Mouse (Mus musculus) B cell, adult 2 months (primary cell): ENCODE measurements around the gene Pola1.

ENCODE experiments used
- DNase-seq, 2 experiments: peaks; one replicate each; pipeline ENCODE4 v3.0.0; 2022

The Pola1 gene

DNA sequence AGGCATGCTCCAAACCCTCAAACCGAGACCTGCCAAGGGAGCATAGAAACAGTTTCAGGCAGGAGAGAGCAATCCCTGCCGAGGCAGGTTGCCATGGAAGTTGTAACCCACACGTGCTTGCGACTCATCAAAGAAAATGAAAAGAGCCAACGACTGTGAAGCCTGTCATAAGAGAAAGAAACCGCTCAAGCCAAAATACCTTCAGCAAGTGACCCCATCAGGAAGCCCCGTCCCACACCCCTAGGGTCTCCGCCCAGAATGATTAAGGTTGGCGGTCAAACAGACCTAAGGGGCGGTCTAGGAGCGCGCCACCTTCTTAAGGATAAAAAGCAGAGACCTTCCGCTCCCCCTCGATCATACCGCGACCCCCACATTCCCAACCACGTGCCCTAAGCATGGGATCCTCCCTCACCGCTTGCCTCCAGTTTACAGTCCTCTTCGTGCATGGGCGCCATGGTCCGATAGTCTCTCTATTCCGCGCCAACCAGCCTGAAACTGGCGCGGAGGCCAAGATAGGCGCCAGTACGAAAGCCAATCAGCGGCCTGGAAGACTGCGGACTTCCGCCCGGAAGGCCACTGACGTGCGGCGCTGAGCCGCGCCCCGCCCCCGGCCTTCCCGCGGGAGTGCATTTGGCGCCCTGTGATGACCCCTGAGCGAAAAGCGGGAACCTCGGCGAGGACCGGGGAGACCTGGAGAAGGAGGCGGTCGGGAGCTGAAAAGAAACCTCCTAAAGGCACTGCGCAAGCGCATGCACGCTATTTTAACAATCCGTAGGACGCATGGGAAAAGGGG is at the start of gene Pola1:
Gene Pola1, minus strand, starts transcription at position 499 of the 793 bp plus-strand sequence.
- DNase-seq, result peak; percentile 62 to 70

DNA sequence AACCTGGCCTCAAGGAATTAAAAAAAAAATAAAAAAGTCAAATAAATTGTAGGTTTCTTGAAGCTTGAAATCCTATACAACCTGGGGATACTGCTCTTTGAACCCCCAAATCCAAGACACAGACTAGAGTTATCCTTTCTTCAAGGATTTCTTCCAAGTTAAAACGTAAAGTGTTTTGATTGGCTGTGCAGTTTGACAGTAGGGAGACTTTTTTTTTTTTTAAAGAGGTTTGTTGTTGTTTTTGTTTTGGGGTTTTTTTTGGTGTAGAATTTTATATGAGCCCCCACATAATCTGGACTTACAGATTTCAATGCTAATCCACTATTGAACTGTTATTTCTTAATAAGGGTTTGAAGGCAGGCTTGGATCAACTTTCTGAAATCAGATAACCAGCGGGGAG is 44.3 kb upstream of the Pola1 start:
- no peak for DNase-seq

DNA sequence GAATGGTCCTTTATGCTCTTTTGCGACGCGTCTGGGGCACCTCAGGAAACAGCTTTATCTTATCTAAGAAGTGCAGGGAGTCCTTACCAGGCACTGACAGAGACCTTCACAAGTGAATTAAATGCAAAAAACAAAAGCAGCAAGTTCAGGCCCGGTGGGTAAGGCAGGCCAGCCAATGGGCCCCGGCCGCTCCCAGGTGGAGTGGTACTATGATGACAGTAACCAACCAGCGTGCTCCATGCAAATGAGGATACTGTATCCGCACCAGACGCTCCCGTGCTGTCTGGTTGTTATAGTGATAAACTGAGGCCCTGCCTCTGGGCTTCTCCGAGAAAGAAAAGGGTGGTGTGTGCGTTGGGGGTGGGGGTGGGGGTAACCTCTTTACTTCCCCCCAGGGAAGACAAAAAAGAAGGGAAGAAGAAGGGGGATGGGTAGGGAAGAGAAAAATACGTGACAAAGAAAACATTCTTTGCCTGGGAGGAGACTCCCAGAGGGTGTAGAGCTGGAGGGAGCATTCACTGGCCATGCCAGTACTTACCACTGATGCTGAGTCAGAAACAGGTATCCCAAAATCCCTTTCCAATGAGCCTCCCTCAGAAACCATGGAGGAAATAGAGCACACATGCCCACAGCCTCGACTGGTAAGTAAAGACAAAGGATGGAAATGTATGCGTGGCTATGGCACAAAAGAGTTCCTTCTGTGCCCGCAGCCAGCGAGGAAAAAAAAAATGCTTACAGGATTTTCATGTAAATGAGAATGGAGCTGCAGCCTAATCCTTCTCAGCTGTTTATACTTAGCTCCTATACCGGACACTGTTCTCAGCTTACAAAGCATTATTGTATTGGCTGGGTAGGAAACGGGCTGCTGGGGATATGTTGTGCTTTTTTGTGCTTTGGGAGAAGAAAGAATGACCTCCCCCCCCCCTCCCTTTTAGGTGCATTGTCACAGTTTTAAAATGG is 43.2 kb upstream of the Pola1 start:
- peak; percentile 51 for DNase-seq

DNA sequence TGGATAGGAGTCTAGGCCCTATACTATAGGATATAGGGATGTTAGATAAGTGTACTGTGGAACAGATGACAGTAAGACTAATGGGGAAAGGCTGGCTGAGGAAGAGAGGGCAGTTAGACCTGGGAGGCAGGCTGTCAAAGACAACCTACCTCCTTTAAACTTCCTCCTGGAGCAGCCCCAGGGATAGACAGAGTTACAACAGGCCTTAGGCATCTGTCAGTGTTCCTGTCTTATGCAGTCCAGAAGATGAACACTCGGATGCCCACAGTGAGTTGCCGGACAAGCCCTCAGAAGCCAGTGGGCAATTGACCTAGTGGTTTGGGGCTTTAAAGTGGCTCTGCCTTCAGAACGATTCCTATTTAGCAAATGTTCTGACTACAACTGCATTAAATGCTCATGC is 42.5 kb upstream of the Pola1 start:
- DNase-seq, result no peak

DNA sequence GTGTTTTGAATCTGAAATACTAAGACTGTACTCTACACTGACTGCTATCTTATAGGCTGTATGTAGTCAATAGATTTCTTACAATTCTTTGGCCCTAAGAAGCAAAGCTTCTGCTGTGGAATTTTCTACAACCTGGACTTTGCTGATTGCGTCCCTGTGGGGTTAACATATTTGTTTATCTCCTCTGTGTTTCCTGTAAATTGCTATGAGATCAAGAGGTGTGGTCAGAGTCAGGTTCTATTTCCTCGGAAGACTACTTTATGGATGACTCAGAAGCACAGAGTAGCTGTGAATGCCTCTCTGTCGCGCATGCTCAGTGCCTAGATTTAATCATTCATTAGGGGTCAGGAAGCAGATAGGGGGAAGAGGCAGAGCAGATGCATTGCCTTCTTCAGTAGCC is 32.8 kb upstream of the Pola1 start:
- no peak for DNase-seq

DNA sequence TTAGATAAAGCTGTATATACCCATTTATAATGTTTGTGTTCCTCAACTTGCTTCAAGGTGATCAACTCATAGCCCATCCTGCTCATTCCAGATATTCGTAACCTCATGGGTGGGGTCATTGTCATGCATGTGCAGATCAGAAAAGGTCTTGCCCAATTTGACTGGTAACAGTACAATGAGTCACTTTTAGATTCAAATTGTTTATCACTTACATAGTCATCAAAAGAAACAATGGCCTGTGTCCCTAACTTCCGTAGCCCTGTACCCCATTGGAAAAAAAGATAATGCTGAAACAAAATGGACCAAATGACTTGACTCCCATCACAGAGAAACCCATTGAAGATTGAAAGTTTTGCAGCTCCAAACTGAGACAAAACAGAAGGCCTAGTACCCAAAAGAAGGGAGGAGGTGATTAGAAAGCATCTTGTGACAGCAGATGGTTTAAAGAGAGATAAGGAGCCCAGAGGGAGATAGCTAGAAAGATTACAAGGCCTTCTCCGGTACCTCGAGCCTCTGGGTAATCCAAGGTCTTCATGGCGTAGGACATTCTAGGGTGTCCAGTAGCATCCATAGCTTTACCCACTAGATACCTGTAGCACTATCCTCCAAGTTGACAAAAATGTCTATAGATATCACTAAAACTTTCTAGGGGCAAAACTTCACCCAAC is 32.1 kb upstream of the Pola1 start:
- DNase-seq, result no peak

DNA sequence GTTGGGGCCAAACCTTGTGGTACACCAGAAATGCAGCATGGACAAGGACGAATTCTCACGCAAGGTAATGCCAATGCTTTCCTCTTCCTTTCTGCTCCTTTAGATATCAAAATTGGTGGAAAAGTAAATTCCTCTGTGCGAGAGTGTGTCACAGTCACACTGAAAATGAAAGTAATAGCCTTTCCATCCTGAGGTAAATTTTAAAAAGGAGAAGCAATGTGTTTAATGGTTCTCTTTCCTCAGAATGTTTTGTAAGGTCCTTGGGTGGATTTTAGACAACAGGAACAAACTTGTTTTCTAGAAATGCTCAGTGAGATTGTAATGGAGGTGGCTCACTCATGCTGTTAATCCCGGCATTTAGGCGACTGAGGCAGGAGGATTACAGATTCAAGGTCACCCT is 23.2 kb upstream of the Pola1 start:
- no peak for DNase-seq

DNA sequence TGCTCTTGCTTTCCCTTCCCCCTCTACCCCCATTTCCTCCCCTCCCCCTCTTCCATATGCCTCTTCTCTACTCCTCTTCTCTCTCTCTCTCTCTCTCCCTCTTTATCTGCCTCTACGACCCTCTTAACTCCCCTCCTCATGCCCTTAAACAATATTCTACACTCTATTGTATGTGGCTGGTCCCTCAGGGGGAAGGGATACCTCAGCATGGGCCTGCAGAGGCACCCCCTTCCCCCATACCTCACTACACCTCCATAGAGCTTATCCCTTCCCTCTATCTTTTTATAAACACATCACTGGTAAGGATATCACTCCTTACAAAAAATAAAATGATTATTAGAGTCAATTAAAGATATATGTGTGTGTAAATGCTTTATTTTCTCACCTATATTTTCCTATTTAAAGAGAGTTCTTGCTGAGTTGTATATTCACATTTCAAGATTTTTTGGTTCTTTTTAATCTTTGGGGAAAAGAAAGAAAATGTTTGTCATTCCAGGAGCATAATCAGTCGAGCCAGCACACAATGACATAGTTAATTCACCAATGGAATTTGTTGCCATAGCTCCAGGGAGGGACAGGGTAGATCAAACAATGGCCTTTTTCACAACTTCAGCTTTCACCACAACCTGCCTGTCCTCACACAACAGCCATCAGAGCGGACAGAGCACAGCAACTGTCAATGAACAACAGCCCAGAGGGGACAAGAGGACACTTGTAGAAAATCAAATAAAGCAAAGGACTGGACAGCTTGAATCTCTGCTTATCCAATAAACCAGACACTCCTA is 22.5 kb upstream of the Pola1 start, which contains the start of gene Pcyt1b:
Gene Pcyt1b, plus strand, starts transcription at position 646 of the 785 bp plus-strand sequence.
- no peak for DNase-seq

DNA sequence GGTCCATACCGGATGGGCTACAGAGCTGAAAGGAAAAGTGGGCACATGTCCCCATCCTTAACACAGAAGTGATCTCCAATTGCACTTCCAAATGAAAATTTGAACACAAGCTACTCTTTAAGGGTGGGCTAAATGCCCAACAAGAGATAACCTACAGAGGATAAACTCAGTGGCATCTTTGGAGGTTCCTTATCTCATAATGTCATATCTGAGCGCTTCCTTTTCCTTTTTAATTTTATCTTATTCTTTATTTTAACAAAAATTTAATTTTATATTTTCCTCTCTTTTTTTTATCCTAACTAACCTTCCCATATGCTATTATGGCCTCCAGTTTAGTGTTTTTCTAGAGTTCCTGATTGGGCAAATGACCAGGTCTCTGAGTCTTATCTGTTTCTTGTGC is 18.8 kb upstream of the Pola1 start:
- DNase-seq, result no peak

DNA sequence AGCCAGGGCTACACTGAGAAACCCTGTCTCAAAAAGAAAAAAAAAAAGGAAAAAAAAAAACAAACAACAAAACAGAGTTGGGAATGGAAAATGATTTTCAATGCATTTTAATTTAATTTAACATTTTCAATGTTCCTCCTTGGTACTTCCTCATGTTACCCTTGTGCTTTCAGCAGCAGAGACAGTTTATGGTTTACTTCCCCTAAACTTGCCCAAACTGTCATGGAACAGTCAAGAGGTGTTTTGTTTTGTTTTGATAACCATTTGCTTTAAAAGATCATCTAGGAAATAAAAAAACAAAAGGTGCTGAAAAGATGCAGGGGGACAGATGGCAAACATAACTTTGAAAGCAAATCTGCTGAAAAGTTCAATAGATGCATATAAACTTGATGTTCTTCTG is 12.1 kb upstream of the Pola1 start:
- no peak for DNase-seq

DNA sequence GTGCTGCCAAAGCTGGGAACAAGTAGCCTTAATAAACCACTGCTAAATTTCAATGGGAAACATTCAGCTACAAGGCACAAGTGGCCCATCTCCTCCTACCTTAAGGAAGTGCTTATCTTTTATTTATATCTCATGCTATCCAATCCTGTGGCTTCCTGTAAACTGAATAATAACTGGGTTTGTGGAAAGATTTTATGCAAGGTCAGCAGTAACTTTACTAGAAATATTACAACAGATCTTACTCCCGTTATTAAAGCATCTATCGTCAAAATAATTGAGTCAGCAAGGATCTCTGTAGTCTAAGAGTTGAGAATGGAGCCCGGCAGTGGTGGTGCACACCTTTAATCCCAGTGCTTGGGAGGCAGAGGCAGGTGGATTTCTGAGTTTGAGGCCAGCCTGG is 11.6 kb upstream of the Pola1 start:
- DNase-seq, result no peak

DNA sequence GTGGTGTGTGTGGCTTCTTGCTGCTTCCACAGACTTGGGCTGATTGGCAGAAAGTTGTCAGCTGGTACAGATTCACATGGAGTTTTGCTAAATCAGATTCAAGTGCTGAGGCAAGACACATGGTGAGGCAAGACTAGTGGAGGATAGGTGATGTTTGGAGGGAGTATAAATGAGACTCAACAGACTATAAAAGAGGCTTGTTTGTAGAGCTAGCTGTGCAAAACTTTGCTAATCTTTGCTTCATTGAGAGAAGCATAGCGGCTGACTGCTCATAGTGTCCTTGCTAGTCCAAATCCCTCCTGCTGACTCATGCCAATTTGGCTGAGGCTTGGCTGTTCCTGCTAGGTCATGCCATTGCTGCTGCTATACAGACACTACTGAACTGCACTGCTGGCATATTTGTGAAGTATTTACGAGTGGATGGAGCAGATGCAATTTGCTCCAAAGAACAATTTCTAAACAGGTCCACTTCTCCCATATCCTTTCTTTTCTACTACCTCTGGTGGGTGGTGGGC is 3.0 kb upstream of the Pola1 start:
- DNase-seq, result no peak

DNA sequence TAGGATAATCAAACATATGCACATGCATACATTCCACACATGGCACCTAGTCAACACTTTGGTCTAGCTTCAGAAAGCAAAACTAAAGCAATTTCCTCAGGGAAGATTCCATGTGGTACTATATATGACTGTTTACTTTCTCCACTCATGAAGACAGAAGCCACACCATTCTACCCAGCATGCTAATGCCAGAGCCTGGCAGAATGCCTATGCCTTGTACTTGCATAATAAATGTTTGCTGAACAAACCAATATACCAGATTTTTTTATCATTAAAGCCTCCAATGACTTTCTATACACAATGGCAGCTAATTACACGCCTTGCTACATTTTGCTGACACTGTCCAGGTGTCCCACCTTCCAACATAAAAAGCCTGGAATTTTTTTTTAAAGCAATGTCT is 1.7 kb downstream of the Pola1 start:
- DNase-seq, result no peak

DNA sequence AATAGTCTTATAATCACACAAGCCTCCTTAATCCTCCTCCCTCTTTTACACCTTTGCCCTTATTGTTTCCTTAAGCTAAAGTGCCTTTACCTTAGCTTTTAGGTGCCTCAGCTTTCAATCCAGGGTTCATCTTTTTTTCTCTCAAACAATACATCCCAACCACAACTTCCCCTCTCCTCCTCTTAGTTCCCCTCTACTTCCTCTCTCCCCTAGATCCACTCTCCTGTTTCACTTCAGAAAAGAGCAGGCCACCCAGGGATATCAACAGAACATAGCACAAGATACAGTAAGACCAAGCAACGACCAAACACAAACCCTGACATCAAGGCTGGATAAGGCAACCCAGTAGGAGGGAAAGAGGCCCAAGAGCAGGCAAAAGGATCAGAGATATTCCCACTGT is 29.7 kb downstream of the Pola1 start:
- no peak for DNase-seq

DNA sequence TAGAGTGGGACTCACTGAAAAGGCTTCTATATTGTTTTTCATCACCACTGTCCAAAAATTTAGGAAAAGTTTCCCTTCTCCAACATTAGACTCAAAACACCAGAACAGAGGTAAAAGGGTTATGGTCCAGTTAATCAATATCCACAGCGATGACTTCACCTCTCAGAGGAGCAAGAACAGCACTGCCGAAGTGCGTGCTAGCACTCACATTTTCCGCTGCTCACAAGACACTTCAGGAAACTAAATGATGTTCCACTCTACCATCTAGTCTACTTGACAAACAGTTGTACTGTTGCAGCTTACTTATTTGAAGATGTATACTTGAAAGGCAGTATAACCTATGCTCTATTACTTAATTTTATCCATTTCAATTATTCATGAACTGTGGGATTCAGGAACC is 37.7 kb downstream of the Pola1 start:
- DNase-seq, result no peak

DNA sequence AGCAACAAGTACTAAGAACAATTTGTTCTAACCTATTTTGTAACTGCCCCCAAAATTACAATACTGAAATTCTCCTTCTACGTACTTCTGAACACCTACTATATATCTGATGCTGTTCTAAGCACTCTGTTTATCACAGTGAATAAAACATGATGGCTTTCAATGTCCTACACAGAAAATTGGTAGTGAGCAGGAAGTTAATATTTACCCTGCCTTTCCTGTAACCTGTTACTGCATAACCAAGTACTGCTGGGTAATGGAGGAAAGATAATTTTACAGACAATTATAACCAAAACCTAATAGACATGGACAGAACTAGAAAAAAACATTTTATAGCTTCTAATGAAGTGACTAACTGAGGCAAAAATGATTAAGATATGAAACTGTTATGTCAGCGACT is 51.0 kb downstream of the Pola1 start:
- DNase-seq, result no peak

DNA sequence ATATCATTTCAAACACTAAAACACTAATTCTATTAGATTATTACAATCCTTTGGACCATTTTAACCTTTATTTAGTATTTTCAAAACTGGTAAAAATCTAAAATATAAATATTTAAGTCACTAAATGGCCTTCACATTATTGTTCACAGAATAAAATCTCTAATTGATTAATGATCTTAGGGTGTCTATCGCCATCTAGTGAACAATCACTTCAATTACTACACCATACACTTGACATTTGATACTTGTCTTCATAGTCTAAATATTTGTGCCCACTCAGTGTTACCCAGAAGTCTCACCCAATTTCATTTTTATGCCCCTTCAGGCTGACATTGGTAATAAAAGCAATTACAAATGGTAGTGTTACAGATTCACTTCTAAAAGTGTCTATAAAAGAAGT is 74.8 kb downstream of the Pola1 start:
- DNase-seq, result no peak

DNA sequence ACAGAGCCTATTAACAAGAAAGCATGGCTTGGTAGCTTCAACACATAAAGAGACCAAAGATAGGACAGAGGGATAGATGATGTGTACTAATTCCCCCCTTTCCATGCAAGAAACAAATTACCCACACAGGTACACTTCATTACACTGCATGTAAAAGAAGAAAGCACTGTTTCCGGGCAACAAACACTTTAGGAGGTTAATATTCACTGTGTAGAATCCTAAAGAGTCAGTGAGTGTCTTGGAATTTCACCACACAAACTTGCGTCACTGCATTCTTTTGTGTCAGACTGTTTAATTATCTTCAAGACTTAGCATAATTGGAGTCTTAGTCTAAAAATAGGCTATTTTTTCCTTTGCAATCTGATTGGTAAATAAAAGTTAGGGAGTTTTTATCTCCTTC is 92.2 kb downstream of the Pola1 start:
- no peak for DNase-seq

DNA sequence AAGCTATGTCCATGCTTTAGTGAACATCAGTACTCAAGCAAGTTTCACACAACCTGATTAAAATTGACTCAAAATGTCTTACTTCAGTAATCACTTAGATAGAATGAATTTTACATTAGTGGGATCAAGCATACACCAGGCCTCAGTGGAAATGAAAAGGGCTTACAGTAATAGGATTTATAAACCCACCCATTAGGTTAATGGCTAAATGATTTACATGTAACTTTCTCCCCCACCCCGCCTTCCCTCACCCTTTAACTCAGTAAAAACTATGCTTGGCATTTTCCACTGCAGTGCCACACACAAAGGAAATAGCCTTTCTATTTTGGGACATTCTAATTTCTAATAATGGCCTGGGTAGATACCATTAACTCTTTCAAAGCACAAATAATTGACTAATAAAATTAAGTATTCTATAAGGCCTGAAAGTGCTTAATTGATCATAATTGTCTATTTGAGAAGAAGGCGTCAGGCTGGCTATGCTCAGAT is 129.0 kb downstream of the Pola1 start:
- DNase-seq, result no peak

DNA sequence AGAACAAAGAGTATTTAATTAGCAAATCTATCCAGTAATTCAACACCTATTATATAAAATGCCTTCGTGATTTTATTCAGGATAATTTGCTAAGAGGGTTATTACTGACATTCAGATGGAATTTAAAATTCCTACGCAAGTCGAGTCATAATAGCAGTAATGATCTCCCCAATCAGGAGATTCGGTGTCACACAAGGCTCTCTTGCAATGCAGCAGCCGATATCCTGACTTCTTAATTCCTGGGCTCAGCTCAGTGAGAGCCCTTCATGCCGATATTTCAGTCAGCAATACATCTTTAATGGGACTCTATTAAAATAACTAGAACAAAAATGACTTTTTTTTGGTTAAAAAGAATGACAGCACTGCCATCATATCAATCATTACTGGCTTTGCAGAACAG is 134.4 kb downstream of the Pola1 start:
- no peak for DNase-seq

DNA sequence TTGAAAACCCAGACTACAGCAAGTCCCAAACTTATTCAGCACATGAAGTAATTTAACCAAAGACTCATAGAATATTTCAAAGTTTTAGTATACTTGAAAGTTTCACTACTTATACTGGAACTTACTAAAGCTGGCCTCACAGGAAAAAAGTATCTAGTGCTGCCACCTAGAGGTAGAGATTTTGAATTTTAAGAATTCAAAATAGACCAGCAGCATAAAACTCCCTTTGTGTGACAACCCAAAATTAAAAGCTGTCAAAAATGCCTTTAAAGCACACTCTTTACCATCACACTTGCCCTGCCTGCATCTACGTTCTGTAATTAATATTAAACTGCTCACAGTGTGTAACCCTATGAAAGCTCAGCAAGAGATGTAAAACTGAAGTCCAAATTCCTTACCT is 166.2 kb downstream of the Pola1 start:
- DNase-seq, result no peak

DNA sequence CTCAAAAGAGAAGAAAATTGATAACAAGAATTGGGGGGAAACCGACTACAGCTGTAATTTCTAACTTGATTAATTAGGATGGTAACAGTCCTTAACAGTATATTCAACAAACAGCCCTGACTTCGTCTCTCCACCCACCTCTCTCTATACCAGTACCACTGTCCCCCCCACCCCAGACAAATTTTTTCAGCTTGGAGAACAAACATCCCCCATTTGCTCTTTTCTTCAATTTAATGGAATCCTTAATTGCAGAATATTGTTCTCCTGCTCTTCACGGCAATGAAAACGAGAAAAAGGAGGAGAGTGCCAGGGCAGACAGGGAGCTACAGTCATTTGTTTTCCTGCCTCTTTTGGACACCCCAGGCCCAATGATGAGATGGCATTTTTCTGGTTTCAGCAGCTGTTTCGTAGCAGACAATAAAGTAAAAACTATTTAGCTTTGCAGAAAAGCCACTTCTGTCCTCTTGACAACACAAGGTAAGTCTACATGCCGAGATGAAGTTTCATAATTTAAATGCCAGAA is 202.2 kb downstream of the Pola1 start:
- DNase-seq, result no peak
